Mouse (Mus musculus) myocyte (in vitro differentiated cells): ENCODE data around the gene Vps35l.

Source experiments
- POLR2A ChIP-seq: IDR thresholded peaks from one replicate; pipeline ENCODE4 v1.6.1; 2011; ENCODE audit warnings: low read depth, mild to moderate bottlenecking, control low read depth, moderate library complexity; ENCODE audit not compliant: insufficient read length
- TCF12 ChIP-seq: IDR thresholded peaks from one replicate; pipeline ENCODE4 v1.6.1; 2011; ENCODE audit warnings: mild to moderate bottlenecking, control low read depth; ENCODE audit not compliant: poor library complexity, insufficient read depth, severe bottlenecking
- USF1 ChIP-seq: IDR thresholded peaks from one replicate; pipeline ENCODE4 v1.6.1; 2011; ENCODE audit warnings: low read depth, mild to moderate bottlenecking, control low read depth, moderate library complexity

- TF ChIP-seq POLR2A (no peak), USF1 (no peak), TCF12 (no peak)
These were observed 108.8 kb downstream of the Vps35l start for GRCm38 (mm10) chr7:118848796-118849195.
